Mouse (Mus musculus): ENCODE data around the gene Lpar3.
A peak's percentile ranks its signal among the peaks of the same experiment; 100 is the strongest.

The Lpar3 gene

DNA sequence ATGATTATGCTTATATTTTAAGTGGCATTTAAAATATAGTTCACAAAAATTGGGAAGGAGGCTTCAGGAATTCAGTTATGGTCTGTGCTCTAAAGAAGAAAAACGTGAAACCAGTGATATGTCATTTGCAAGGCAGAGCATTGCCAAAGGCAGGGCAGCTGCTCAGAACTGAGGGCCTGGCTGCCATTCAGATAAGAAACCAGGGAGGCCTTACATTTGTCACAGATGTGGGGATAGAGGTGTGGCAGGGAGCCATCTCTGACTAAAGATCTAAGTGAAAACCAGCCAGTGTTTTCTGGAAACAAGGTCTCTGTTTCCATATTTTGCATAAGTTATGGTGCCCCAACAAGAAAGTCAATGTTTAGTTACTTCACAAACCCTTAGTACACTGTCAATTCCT is 41.8 kb downstream of the Lpar3 start:
- no peak for DNase-seq

DNA sequence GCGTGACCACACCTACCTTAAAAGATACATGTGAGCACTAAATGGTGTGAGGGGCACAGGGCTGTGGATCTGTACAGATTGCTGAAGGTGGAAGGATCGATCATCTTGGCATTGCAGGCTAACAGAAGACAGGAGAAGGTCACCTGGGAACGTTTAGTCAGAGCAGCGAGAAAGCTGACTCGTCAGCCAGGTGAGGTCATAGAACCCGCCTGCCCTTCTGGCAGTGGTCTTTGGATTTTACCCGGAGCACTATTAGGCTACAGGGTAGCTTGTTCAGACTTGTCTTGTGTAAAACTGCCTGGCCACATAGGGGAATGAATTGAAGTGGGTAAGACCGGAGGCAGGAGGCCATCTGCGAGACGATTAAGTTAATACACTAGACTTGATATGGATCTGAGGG is 43.4 kb downstream of the Lpar3 start:
- DNase-seq: no peak

DNA sequence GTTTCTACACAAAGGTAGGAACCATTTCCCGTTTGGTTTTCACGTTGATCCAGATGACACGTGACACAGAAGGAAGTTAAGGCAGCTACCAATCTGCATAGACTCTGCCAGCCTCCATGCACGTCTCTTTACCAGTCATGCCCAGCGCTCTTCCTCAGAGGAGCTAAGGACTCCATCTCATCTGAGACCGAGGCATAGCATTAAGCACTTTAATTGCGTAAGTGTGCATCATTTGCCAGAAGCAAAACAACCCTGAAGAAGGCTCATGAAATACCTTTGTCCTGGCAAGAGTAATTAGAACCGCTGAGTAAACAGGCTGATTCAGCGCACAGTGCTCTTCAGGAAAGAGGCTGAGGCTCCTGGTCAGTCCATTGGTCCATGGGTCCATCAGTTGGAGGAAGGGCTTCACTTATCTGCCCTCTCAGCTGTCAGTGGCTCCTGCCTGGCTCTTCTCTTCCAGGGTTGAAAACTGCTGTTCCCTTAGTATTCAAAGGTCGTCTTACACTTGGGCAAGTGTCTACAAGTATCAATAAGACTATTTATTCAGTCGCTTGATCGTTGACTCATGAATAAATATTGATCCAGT is 44.9 kb downstream of the Lpar3 start:
- DNase-seq: peak; percentile 22

DNA sequence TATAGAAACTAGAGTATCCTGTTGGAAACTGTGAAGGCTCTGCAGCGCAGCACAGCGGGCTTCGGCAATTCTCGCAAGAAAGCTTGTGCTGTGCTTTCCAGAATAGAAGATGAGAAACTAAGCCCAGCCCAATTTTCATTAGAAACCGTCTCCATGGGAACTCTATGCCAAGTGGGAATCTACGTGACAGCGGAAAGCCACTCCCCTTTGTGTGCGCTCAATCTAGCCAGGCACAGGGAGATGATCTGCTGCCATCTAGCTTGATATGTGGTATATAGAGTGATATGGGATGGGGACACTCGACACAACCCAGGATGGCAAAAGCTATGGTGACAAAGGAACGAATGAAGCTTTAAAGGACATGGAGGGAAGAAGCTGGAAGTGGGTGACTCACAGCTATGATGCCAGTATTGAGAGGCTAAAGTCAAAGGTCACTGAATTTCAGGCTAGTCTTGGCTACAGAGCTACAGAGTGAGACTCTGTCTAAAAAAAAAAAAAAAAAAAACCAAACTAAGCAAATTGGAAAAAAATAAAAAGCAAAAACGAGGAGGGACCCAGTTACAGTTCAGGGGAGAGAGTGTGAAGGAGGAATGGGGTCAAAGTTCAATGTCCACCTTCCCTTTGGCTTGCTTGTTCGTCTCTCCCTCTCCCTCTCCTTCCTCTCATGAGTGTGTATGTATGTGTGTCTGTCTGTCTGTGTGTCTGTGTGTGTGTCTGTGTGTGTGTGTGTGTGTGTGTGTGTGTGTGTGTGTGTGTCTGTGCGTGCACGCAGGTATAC is 47.5 kb downstream of the Lpar3 start:
- DNase-seq: no peak

DNA sequence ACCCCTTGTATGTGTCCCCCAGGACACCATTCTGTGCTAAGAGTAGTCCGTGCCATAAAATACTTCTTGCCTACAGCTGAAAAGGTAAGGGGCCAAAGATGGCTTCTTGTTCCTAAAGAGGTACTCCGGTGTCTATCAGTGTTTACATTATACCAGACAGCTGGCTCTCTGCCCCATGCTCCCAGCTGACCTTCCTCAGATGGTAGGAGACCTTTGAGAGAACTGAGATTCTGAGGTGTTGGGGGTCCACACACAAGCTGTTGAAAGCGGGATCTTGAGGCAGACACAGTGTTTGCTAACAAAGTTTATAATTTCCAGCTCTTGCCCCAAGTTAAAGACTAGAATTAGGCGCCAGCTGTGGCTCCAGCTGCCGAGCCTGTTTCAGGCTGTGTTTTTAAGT is 53.7 kb downstream of the Lpar3 start:
- DNase-seq: no peak

DNA sequence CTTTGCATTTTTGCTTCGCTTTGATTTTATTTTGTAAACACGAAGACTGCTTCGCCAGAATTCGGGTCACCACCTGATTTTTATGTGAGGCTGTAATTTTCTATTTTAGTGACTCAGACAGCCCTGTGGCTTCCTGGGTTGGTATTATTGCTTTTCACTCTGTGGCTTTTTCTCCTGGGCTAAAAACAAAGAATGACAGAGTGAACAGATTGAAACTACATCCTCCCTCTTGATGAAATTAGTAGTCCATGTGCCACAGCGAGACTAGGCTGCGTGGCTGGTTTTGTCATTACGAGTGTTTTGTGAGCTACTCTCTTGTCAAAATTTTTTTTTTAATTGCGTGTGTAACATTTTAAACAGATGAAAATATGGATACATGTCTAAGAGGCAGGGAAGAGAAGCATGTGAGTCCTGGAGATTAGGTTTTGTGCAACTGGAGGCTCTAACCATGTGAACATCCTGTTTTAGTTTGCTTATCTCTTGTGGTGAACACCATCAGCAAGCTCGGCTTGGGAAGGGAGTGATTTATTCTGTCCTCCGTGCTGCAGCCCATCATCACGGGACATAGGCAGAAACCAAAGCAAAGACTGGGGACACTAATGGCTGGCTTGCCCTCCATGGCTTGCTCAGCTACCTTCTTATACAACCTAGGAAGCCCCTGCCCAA is 54.7 kb downstream of the Lpar3 start:
- no peak for DNase-seq

DNA sequence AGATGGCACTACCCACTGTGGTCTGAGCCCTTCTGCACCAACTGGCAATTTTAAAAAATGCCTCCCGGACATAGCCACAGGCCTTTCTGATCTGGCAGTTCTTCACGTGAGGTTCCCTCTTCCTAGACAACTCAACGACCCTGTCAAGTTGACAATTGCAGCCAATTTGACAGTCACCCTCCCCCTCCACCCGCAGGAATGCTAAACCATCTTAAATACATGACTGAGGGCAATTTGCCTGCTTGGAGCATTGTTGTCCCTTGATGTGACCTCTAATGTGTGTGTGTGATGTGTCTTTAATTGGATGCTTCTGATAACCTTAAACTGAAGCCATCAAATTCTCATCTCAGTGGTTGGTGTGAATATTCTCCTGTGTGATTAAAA is 55.3 kb downstream of the Lpar3 start:
- DNase-seq: no peak

DNA sequence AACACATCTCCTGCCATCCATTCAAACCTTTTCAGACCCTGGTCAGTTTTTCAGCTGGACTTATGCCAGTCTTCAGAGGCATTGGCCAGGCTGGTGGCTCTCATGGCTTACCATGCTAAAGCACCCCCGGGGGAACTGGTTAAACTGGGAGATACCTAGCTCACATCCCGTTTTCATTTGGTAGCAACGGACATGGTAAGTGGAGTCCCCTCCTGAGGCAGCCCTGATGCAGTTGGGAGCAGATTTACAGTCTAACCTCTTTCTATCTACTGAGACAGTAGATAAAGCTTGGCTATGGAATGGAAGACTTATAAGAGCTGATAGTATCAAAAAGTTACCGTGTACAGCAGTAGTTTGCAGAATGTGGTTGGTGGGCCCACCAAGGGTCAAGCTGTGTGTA is 56.2 kb downstream of the Lpar3 start:
- no peak for DNase-seq

DNA sequence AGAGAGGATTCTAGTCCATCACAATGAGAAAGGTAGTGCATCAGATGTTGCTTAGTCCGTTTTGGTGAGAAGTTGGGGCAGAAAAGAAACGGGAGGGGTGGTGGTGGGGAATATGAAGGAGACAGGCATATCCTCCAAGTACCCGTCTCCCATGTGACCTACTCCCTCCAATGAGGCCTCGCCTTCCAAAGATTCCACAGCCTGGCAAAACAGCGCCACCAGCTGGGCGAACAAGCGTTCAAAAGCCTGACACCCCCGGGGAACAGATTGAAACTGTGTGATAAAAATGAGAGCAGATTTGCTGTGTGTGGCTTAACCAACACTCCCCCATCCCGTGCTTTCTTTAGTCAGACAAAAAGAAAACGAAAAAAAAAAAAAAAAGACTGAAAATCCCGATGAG is 56.7 kb downstream of the Lpar3 start:
- DNase-seq: peak; percentile 49

DNA sequence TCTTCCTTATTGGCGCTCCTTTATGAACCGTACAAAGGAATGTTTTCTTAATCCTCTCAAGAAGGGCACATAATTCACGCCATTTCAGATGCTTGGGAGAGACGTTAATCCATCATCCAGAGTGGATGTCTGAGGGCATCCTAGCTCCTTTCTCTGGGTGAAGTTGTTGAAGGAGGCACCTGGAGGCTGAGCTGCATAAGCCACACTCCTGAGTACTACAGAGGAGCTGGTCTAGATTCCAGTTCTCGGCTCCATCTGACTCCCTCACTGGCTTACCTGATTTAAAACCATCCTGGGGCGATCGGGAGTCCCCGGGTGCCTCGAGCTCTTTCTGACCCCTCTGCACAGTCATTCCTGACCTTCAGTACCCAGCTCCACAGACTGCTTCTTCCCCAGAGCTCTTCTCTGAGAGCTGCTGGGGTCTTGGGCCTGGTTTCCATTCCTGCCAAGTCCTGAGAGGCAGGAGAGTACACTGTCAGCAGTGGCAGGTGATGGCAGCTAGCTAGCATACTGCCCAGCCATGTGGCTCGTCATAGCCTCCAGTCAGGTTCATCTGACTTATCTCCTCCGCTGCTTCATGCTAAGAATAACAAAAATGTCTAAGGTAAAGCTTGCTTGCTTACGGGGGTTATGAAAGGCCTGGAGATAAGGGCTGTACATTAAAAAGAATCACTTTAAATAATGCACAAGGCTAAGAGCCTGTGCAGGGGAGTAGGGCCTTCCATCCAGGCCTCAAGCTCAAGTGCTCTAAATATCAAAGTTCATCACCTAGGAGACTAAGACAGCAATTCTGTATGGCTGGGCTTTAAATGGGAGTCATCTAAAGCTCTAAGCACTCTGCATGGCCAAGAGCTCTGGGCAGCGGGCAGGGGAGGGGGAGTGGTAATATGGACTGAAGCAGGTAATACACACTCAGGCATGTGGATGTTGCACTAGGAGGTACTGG is 57.7 kb downstream of the Lpar3 start:
- no peak for DNase-seq

DNA sequence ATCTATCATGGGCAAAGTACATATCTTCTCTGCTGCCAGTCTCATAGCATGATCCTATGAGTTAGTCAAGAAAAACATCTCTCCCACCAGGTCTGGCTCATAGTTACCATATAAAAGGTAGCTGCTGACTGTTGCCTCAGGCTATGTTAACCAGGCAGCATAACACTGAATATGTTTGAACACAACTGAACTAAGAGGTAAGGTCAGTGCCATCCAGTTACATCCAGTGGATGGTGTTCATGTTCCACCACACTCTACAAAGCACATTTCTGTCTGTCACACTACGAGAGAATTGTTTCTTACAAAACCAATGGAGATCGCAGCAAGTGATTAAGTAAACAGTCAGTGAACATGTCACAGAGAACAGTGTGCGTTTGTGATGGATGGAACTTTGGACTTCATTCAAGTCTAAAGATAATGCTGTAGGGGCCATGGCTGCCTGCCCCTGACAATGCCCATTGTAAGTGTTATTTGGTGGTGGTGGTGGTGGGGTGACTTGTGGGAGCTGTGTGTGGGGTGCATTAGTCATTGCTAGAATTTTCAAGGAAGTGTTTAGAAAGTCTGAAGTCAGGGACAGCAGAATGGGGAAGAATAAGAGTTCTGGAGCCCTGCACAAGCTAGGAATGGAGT is 63.1 kb downstream of the Lpar3 start:
- no peak for DNase-seq

DNA sequence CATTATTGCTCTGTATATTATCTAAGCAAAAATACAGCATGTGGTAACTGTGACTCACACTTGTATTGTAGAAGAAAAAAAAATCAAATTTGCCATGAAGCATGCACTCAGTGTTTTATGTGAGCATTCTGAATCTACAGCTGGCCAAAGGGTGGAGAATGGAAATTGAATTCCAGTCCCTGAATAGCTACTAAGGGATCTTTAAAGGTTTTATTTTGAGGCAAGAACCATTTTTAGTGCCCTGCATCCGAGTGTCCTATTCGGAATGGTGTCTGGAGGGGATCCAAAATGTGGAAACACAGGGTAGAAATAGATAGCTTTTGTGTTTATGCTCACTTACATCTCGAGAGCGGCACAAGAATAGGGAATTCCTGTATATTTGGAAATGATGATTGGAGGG is 65.4 kb downstream of the Lpar3 start:
- no peak for DNase-seq

DNA sequence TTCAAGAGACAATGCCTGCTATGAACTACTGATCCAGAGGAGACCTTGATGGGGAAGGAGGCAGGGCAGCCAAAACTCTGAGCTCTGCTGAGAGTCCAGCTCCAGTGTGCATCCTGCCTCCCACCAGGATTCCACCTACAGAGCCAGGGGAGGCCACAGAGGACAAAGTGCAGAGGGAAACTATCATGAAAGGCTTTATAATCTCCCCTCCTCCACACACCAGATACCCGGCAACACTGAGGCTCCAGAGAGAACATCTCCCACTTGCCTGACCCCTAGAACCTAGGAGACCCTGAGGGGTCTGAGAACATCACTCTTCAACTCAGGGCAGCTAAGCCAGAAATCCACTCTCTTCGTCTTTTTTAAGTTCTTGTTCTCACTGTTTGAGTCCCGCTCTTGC is 71.2 kb downstream of the Lpar3 start:
- no peak for DNase-seq

DNA sequence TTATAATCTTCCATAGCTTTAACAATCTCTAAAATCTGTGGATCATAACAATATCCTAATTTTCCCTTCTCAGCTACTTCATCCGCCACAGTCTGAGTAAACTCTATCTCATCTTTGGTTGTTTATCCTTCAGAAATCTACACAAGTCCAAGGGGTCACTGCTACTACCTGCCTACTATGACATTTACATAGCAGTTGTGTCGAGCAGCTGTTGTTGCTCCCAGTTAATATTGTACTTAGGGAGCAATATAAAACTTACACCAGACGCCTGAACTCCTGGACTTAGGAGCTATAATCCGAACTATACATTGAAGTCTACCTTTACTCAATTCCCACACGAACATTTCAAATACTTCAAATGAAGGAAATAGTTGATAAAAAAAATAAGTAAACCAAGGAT is 71.8 kb downstream of the Lpar3 start:
- no peak for DNase-seq

DNA sequence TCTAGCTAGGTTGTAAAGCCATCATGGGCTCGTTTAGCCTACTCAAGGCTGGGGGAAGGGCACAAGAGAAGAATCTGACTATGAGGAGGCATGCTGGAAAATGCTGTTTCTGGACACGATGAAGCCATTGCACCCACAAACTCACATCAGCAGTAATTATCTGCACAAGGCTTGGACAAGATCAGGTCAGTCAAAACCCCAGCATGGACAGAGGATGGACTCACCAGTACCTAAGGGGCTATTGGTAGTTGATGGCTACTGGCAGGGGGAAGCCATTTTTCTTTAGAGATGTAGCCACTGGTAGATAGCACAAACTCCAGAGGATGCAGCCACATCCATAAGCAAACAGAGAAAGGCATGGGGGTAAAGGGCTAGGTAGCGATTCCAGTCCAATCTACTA is 81.7 kb downstream of the Lpar3 start:
- no peak for DNase-seq

DNA sequence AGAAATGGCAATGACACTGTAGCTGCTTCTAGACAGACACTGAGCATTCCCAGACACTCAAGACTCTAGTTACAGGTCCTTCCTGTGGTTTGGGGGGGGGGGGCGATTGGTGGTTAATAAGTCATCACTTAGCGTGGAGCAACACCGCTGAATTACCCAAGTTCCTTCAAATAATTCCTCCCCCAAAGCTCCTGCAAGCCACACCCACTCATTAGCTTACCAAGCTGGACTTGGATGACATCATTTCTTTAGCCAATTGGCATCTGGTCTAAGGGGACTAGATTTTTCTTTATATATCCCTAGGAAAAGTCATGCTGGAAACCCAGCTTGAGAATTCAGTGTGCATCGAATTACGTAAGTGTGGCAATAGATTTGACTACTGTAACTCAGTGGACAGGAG is 82.4 kb downstream of the Lpar3 start:
- no peak for DNase-seq

DNA sequence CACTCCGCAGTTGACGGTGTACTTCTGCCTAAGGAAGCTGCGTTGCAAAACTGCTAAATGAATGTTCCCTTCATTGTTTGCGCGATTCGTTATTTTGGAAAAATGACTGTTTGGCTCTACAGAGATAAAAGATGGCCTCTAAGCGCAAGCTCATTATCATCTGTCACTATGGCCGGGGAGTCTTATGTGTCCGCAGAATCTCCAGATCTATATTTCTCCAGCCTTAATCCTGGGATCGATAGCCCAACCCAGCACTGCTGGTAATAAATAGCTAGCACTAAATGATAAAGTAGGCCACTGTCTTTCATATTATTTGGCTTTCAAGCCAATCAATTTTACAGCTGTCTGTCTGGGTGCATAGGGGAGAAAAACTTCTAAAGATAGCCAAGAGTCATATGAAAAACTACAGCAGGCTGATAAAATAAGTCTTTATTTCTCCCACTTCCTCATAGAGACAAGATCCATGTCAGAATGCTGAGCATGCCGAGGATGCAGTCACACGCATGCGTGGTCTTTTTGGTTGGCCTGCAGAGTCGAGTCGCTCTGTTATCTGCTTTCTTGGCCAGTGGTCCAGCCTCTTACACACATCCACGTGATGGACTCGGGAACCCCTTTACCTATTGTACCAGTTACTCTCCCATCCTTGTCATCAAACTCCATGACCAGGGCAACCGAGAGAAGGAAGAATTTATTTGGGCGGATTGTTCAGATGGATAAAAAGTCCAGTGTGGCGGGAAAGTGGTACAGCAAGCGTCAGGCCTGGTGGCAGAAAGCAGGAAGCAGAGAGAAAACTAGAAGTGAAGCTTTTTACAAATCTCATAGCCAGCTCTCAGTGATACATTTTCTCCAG is 84.0 kb downstream of the Lpar3 start:
- DNase-seq: no peak

DNA sequence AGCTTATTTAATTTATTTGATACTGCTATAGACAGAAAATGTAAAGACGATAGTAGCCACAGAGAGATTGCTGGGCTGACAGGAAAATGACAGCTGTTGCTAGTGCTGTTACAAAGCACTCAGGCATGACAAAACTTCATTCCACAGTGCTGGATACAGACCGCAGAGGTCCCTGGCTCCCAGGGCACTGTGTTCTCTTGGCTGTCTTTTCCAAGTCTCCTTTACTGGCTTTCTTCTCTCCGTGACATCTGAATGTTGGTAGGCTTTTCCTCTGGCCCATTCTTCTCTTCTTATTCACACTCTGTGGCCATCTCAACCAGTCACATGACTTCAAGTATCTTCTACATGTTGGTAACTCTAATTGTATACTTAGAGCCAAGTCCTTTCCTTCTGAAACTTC is 86.6 kb downstream of the Lpar3 start:
- no peak for DNase-seq

DNA sequence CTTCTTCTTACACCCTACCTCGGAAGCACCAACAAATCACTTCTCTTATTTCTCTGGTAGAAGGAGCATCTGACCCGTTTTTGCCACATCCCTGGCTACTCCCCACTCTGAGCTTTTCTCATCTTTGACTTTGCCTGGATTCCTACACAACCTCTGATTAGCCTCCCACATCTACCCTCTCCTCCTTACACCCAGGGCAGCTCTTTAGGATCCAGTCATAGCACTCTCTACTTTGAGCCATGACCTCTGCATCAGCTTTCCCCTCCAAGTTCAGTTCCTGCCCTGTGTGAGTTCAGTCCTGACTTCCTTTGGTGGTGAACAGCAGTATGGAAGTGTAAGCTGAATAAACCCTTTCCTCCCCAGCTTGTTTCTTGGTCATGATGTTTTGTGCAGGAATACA is 87.1 kb downstream of the Lpar3 start:
- DNase-seq: no peak

DNA sequence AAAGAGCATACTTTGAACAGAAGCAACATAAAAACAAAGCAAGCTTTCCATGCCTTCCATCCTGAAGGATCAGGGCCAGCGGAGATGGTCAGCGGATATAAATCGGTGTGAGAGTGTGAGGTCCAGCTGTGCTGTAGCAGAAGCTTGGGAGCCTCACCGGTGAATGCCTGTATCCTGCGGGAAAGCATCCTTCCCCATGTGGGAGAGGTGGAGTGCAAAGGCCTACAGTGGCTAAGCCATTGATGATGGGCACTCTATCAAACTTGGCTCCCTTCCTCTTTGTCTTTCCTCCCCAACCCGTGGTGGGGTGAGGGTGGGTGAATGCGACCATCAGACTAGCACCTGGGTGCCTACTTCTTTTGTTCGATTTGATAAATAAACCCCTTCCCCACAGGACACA is 88.8 kb downstream of the Lpar3 start:
- no peak for DNase-seq

DNA sequence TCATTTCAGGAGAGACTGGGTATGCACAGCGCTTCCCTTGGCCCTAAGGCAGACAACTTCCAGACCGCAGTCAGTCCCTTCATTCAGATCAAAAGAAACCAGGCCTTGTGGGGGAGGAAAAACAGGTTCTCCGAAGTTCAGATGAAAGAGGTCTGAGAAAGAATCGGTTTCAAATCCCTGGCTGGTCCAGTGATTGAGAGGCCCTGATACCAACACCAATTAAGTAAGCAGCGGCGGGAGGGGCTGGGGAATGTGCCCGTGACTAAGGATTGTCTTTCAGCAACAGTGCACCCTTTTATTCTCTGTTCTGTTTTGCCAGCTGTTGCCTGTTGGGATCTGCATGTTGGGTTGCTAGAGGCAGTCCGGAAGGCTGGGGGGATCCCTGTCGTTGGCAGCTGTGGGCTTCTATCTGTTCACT is 90.4 kb downstream of the Lpar3 start:
- DNase-seq: no peak

DNA sequence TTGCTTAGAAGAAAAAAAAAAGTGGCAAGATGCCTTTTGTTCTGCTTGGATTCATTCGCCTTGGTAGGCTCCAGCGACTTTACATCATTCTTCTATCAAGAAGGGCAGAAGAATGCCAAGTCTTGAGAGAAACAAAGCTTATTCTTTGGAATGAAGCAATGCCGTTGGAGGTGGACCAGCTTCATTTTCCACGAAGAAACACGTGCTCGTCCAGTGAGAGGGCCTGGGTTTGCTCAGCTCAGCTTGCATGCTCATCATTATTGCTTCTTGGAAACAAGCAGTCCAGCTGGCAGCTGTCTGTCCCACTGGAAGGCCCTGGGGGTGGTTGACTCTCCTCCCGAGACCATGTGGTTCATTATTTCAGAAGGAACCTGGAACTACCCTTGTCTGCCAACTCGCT is 94.7 kb downstream of the Lpar3 start:
- no peak for DNase-seq

All from kidney, postnatal 10 days (tissue).